Mouse (Mus musculus) kidney, postnatal 4 days (tissue): Measurements from ENCODE around the gene Celf2.
"Not testable (repeated sequence)": the region's sequence is repeated elsewhere in the genome, so short reads cannot be mapped to it uniquely, and the experiment has no call there.

Source experiments
- DNase-seq, 2 experiments: peaks; one replicate each; pipeline ENCODE4 v3.0.0; 2021; ENCODE audit warnings: mixed read lengths in 2 of 2

The Celf2 gene

DNA sequence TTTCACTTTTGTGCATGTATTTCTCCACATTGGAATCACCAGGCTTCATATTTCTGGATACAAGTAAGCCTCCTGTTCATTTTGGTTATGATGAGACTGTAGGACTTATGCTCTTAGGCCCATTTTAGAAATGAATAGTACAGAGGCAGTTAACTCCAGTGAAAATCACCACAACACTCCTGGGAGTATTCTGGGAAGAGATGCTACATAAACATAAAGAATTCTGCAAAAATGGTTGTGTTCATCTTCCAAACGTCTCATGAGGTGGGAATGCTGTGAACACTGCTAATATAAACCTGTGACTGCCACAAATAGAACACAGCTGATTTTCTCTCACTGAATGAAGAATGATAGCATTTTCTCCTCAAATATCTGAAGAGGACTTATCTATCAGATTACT, 130.6 kb downstream of the Celf2 start:
- DNase-seq: no peak

DNA sequence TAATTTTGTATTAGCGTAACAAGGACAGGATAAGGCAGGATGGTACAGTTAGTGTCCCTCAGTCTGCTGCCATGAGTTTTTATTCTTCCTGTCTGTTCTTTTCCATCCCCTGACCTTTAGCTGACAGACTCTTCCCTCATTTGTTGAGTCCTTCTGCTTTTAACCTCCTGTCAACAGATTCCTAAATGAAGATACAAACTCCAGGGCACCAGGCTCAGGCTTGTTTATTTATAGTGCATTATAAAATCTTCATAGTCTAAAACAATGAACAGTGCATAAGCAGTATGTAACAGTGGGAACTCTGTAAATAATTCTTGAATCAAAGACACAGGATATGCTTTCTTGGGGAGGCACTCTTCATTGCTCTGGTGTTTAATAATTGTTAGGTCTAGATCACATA, 131.5 kb downstream of the Celf2 start:
- DNase-seq: no peak

- DNase-seq: no peak
These were observed 141.6 kb downstream of the Celf2 start for GRCm38 (mm10) chr2:7367738-7368137.

GRCm38 (mm10) chr2:7359557-7359956, 149.8 kb downstream of the Celf2 start:
- DNase-seq: no peak

DNA sequence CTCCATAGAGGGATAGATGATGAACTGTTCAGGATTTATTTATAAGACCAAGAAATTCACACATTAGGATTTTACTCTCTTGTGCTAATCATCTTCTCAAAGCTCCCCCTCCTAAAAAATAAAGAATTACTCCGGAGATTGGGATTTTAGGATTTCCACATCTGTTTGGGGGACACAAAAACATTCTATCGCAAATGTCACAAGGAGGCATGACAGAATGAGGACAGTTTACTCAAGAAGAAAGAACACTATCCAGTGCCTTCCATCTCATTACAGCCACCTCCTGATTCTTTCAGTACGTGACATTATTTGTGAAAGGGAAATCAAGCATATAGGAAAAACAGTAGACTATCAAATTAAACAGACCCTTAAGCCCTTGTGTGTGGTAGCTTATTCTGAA, 150.5 kb downstream of the Celf2 start:
- DNase-seq: no peak

GRCm38 (mm10) chr2:7351234-7351633, 158.1 kb downstream of the Celf2 start:
- DNase-seq: no peak

- peak; percentile 3 to 4 for DNase-seq
These were observed 162.5 kb downstream of the Celf2 start for GRCm38 (mm10) chr2:7346703-7347461.

DNA sequence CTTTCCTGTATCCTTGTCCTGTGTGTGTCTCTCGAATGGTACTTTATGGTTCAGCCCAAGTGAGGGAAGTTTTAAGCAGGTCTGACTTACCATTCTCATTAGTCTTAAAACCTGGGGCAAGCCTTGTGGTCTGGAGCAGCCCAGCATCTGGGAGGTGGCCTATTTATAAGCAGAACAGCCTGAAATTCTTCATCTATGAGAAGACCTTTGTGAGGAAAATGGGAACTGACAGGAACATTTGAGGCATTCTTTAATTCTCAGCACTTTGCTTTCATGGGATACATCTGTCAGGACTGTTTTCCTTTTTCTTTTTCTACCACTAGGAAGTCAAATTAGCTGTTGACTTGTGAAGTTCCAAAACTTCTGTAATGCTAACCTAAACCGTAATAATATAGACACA, 164.4 kb downstream of the Celf2 start:
- DNase-seq: no peak

- no peak for DNase-seq
These were observed 166.4 kb downstream of the Celf2 start for GRCm38 (mm10) chr2:7342911-7343478.

GRCm38 (mm10) chr2:7334846-7335245, 174.5 kb downstream of the Celf2 start:
- DNase-seq: no peak

DNA sequence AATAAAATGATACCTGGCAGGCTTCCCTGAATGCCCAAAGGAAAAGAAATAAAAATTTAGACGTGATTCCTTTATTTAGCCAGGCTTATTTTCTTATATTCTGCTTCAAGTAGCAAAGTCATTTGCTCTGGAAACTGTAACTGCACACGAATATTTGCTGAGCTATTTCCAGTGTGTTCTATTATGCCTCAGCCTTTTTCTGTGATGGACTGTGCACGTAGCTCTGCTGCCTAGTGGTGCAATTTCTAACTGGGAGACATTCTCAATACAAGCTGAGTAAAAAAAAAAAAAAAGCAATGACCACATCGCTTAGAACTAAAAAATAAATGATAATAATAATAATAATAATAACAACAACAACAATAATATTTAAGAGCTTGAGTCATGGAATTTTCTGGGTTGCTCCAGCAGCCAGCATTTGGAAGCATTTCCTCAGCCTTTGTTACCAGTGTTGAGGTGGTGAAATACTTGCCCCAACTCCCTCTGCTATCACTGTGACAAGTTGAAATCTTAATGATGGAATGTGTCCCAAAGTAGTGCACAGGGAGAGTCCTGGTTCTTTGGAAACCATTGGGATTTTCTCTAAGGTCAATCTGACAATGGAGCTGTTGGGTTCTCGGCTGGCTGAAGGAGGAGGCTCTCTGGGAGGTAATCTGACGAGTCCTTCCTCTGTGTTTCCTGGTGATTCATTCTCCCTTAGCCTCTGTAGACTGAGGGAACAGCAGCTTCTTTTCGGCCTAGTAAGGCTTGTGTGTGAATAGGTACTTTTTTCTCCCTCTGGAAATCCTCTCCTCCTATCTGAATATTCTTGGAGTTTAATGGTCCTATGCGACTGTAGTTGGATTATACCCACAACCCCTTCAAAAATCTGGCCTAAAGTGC, 181.1 kb downstream of the Celf2 start:
- DNase-seq: no peak

DNA sequence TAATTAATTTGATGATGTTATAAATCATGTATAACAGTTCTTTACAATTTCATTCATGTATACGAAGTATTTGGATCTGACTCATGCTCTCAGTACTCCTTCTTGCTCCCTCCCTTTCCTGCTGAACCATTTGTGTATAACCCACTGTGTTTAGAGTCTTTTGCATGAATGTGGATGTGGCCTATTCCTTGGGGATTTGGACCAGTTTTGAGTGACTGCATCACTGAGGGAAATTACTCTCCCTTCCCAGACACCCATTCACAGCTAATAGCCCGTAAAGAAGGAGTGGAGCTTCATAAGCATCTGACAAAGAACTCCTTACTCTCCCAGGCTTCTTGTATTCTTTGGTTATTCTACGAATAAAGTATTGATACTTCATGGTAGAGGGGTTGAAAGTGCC, 189.6 kb downstream of the Celf2 start:
- no peak for DNase-seq

GRCm38 (mm10) chr2:7311776-7312175, 197.6 kb downstream of the Celf2 start:
- no peak for DNase-seq

DNA sequence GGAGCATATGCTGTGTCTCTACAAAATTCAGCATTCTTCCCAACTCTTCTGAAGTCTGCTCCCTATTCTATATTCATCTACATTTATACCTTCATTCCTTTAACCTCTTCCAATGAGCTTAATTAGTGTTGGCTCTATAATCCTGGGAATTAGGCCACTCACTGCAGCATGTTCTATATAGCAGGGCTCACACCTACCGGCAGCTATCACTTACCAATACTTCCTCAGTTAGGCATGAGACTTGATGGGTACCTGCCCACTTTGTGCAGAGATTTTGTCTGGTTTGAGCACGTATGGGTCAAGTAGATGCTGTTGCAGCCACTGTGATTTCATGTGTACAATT, 198.6 kb downstream of the Celf2 start:
- no peak for DNase-seq

DNA sequence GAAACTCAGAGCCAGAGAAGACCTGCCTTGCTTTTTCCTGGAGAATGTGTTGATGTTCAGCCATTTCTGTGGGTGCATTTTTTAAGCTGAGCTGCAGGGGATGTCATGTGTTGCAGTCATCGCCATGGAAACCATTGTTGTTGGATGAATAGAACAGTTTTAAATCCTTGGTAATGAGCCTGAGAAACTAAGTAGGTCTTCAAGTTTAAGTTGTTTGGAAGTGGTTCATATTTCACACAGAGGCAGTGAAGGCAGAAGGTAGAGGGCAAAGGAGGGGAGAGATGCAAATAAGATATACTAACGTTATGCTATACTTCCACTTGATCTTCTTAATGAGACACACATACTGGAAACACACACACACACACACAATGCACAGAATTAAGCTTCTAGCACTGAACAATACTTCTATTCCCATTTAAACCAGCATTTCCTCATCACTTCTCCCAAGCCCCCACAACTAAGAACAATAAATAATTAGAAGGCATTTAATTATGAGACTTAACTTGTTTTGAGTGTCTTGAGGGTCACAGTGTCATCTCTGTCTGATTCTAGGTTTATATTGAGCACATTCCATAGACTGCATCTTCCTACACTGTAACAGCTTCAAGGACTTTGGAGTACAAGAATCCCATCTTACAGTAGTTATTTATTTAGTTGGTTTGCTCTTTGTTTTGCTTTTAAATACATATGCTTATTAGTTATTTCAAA, 199.1 kb downstream of the Celf2 start:
- DNase-seq: no peak

- DNase-seq: no peak
These were observed 200.0 kb downstream of the Celf2 start for GRCm38 (mm10) chr2:7309324-7309723.

GRCm38 (mm10) chr2:7308731-7309130, 200.6 kb downstream of the Celf2 start:
- DNase-seq: no peak

GRCm38 (mm10) chr2:7287434-7287833, 221.9 kb downstream of the Celf2 start:
- DNase-seq: no peak

DNA sequence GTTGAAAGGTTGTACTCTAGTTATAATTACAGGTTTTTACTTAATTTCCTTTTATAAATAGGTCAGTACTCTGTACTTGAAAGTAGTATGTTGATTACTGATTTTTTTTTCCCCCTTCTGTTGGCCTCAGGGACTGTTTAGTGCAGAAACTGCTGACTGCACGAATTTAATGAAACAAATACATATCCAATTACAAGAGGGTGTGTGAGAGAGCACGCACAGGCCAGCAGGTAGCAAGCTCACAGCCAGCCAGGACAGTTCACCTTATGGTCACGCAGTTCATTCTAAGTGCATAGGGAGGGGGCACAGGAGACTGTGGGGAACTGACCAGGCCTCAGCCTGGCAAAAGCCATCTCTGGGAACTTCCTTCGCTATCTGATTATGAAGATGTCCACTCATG, 236.1 kb downstream of the Celf2 start:
- DNase-seq: no peak

- DNase-seq: peak; percentile 7 to 8
These were observed 239.3 kb downstream of the Celf2 start for GRCm38 (mm10) chr2:7270051-7270450.

GRCm38 (mm10) chr2:7267166-7267565, 242.2 kb downstream of the Celf2 start:
- DNase-seq: no peak

GRCm38 (mm10) chr2:7262668-7263067, 246.7 kb downstream of the Celf2 start:
- DNase-seq: not testable (repeated sequence)

DNA sequence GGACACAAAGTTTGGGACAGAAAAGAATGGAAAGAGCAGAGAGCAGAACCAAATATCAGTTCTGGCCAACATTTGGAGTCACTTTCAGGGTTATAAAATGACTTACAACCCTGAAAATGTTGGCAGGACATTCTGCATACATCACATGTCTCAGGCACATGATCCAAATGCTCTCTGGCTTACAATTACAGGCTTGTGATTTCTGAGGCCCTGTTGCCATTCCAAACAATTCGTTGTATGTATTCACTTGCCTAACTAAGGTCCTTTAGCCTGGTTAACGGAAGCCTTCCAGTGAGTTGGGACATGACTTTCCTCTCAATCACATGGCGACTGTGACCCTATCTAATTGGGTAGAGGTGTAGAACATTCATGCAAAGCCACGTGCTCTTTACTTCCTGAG, 249.2 kb downstream of the Celf2 start:
- DNase-seq: no peak
